Mouse (Mus musculus) kidney, adult 2 months (tissue): ENCODE data around the gene Cdt1. TPM values are rescaled to one million over a fixed set of nuclear protein-coding genes. Genes with fewer than 3 reads are reported as not detected.
A peak's percentile ranks its signal among the peaks of the same experiment; 100 is the strongest.

ENCODE experiments used
- DNase-seq: peaks from one replicate; pipeline ENCODE4 v3.0.0; 2021
- H3K27ac ChIP-seq: fragments of 200-500 bp; 2 replicates; pipeline ENCODE4 v1.5.1; 2012; ENCODE audit warnings: low read depth, low read length, control low read depth, inconsistent platforms; ENCODE audit not compliant: insufficient read depth
- H3K27me3 ChIP-seq: fragments of 200-500 bp; replicated peaks from 2 replicates; pipeline ENCODE4 v1.6.1; 2012; ENCODE audit warnings: mild to moderate bottlenecking, moderate library complexity, low read length, inconsistent platforms; ENCODE audit not compliant: control insufficient read depth, insufficient read depth
- H3K36me3 ChIP-seq: fragments of 200-500 bp; 2 replicates; pipeline ENCODE4 v1.6.1; 2012; ENCODE audit warnings: mild to moderate bottlenecking, moderate library complexity, low read length, inconsistent platforms; ENCODE audit not compliant: control insufficient read depth, insufficient read depth
- H3K4me1 ChIP-seq: fragments of 200-500 bp; 2 replicates; pipeline ENCODE4 v1.6.1; 2011; ENCODE audit warnings: low read length; ENCODE audit not compliant: control insufficient read depth, insufficient read depth
- H3K4me3 ChIP-seq: fragments of 200-500 bp; 2 replicates; pipeline ENCODE4 v1.5.1; 2011; ENCODE audit warnings: mild to moderate bottlenecking, low read depth, low read length, control low read depth; ENCODE audit not compliant: insufficient read depth
- CTCF ChIP-seq: fragments of 200-500 bp; conservative IDR thresholded peaks from 2 replicates; pipeline ENCODE4 v1.5.1; 2011; ENCODE audit warnings: low read depth, mild to moderate bottlenecking, control low read depth, low read length, moderate library complexity, mixed read lengths; ENCODE audit not compliant: insufficient read depth, insufficient read length
- POLR2A ChIP-seq: fragments of 200-500 bp; IDR thresholded peaks from one replicate; pipeline ENCODE4 v1.6.1; 2011; ENCODE audit warnings: low read depth, low read length, control low read depth
- WGBS: fragments of 180-500 bp; shearing (Covaris S2); methylation state at CpG from one replicate; pipeline ENCODE4 v1.1.7; 2018; 5-methylcytosine and 5-hydroxymethylcytosine counted together
- polyA plus RNA-seq: library from polyadenylated mRNA; depleted of rRNA; stranded (reverse); fragments of >200 nt; gene quantifications from 2 replicates; pipeline ENCODE4 v1.2.3, GENCODE M21; 2012

Gene Cdt1
- polyA plus RNA-seq, 1 experiment = 7.1 TPM

DNA sequence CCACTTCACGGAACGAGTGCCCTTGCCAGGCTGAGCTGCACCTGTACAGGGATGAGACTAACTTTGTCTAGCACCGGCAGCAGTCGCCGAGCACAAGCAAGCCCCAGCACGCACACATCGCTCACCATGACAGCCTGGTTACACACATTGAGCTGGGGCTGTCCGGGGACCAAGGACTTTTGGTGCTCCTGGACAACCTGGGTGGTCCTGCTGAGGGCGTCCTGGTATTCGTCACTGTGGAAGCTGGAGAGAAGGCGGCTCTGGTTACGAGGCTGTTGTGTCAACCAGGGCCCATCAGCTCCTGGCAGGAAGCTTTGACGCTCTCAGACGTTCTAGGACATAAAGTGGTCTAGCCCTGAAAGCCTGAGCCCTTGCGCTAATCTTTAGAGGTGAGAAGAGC is 13.1 kb downstream of the Cdt1 start:
- Histone ChIP-seq H3K4me3 (no peak overlapping the region), H3K36me3 (no peaks in the 10 kb centered on the region), H3K27me3 (no peaks in the 10 kb centered on the region), H3K27ac (no peak overlapping the region), H3K4me1 (peaks cover 10% of the 10 kb centered on the region)
- TF ChIP-seq POLR2A = no peak
- TF ChIP-seq CTCF = no peak
- DNase-seq = no peak
- 79% methylated on average over 15 of the region's 15 CpGs for WGBS

DNA sequence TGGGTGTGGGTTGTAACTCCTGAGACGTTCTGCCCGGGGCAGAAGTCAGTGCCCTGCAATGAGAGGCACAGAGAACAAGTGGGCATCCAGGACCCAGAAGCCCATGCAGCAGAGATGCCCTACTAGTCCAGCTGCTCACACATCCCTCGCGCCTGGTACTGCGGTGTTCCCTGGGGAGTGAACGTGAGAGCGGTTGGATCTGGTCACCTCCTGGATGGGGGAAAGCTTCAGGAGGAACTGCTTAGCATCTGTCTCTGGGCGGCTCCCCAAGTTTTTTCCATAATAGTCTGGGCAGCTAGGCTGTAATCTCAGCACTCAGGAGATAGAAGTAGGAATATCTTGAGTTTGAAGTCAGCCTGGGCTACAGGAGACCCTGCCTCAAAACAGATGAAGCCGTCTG is 17.2 kb downstream of the Cdt1 start:
- WGBS = 91% methylated on average over 9 of the region's 9 CpGs
- no peak for DNase-seq
- no peak overlapping the region for H3K27ac ChIP-seq

DNA sequence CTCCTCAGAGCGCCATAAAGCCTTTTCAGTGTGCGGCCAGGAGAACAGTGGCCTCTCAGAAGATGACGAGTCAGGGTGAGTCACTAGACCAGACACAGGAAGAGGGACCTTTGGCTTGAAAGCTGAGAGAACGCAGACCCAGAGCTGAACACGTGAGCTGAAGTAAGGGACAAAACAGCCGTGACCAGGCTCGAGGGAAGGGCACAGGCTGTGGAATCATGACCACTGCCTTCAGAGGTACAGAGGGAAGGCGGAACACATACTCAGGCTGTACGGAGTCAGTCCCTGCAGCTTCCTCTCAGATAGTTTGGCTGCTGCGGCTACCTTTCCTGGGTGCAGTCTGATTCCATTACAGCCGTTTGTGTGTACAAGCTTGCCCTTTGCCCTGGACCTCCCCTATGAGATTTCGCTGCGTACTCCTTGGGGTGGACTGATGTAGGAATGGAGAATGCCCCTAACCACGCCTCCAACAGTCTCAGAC is 17.6 kb downstream of the Cdt1 start:
- 44% methylated on average over 14 of the region's 14 CpGs for WGBS
- no peak for TF ChIP-seq POLR2A
- TF ChIP-seq CTCF = no peak
- Histone ChIP-seq H3K4me3 (no peak overlapping the region), H3K36me3 (no peaks in the 10 kb centered on the region), H3K4me1 (peaks cover 19% of the 10 kb centered on the region), H3K27me3 (no peaks in the 10 kb centered on the region), H3K27ac (peak overlapping the region; percentile 58; the same call in 1 of the 2 replicates)
- DNase-seq = peak; percentile 57

More for the DNA sequence above, 17.2 kb downstream of the Cdt1 start:
- Histone ChIP-seq H3K4me3 (no peak overlapping the region), H3K36me3 (no peaks in the 10 kb centered on the region), H3K27me3 (no peaks in the 10 kb centered on the region), H3K4me1 (peaks cover 19% of the 10 kb centered on the region)
- TF ChIP-seq CTCF (no peak), POLR2A (no peak)

DNA sequence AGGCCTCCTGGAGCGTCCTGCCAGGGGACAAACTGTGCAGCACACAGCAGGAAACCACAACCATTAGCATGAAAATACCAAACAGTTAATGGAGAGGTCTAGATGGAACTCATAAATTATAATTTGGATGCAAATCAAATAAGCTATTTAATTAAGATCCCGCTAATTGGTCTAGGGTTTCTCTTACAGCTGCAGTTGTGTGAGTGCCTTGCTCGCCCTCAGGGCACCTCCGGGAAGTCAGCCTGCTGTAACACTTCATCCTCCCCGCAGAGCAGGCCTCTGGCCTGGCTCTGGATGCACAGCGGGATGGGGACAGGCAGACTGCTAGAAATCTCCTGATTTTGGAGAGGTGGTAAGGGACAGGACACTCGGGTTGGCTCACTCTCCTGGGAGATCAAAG is 18.4 kb downstream of the Cdt1 start:
- TF ChIP-seq POLR2A = no peak
- no peak for TF ChIP-seq CTCF
- Histone ChIP-seq H3K27ac (no peak overlapping the region), H3K36me3 (no peaks in the 10 kb centered on the region), H3K4me1 (peaks cover 19% of the 10 kb centered on the region), H3K4me3 (no peak overlapping the region), H3K27me3 (no peaks in the 10 kb centered on the region)
- DNase-seq = peak; percentile 42
- WGBS = 57% methylated on average over 7 of the region's 7 CpGs

DNA sequence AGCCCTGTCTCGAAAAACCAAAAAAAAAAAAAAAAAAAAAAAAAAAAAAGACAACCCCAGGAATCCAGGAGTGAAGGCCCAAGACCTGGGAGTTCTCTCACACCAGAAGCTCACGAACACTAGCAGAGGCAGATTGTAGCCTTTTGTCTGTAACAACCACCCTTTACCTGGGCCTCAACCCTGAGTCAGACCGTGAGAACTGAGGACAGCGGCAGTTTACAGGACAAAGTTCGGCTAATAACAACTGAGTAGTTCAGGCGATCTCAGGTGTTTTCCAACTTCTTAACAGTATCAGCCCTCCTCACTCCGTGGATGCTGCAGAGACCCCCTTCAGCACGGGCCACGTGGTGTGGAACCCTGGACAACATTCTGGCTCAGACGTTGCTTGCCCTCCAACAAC is 18.9 kb downstream of the Cdt1 start:
- no peak for DNase-seq
- 68% methylated on average over 10 of the region's 10 CpGs for WGBS
- peaks cover 19% of the 10 kb centered on the region for H3K4me1 ChIP-seq
- H3K27me3 ChIP-seq = no peaks in the 10 kb centered on the region
- no peaks in the 10 kb centered on the region for H3K36me3 ChIP-seq
- no peak overlapping the region for H3K27ac ChIP-seq
- TF ChIP-seq POLR2A (no peak), CTCF (no peak)
- H3K4me3 ChIP-seq = no peak overlapping the region

DNA sequence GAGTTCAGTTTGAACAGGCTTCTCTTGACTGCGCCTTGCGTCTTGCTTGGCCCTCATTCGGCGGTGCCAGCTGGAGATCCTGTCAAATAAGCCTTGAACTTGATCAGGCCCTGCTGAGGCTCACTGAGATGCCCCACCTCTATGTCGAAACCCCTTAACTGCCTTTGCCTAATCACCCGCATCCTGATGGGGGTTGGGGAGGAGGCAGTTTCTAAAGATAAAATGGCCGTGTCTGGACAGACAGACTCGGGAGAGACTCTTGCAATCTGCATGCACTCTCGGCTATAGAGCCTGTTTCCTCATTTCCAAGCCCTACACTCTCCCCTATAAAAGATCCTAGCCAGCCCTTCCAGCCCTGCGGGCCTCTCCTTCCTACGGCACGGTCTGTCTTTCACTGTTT is 25.4 kb downstream of the Cdt1 start:
- DNase-seq = no peak
- TF ChIP-seq CTCF (no peak), POLR2A (no peak)
- no peaks in the 10 kb centered on the region for H3K36me3 ChIP-seq
- no peak overlapping the region for H3K4me3 ChIP-seq
- no peak overlapping the region for H3K27ac ChIP-seq
- H3K4me1 ChIP-seq = no peaks in the 10 kb centered on the region
- no peaks in the 10 kb centered on the region for H3K27me3 ChIP-seq
- 77% methylated on average over 12 of the region's 12 CpGs for whole genome bisulfite sequencing

DNA sequence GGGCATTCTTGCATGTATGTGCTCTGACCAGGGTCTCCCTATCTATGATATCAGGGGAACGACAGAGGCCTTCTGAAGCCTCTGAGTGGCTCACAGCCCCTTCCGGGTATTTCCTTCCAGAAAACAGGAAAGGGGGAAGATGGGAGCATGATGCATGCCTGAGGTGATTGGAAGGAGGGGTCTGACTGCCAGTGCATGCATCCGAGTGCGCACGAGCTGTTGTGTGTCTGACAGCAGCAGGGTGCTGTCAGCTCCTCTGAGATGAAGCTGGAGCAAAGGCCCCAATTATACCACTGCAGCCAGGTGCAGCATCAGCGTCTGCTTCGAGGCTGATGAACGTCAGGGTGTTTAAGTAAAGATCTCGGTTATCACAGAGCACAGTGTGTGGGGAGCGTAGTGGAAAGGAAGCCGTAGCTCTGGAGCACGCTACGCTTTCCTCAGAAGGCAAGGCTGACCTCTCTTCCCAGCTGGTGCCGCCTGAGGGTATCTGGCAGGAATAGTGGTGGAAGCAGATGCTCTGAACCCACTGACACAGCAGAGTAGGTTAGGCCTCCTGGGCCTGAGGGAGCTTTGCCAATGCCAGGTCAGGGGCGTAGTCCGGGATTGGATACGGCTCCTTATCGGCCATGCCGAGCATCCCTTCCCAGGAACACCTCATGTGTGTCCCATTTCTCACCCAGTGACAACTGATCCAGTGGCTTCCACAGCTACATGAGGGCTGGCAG is 26.1 kb downstream of the Cdt1 start:
- no peak for TF ChIP-seq POLR2A
- TF ChIP-seq CTCF = no peak
- Histone ChIP-seq H3K4me1 (no peaks in the 10 kb centered on the region), H3K36me3 (no peaks in the 10 kb centered on the region), H3K4me3 (no peak overlapping the region), H3K27ac (no peak overlapping the region), H3K27me3 (no peaks in the 10 kb centered on the region)
- WGBS = 90% methylated on average over 19 of the region's 19 CpGs
- DNase-seq = no peak
